Mouse (Mus musculus) left cerebral cortex, postnatal 10 days (tissue): ENCODE results near the gene D6Ertd527e. TPM values are rescaled to one million over a fixed set of nuclear protein-coding genes. Genes with fewer than 3 reads are reported as not detected.
"Not testable (repeated sequence)": the region's sequence is repeated elsewhere in the genome, so short reads cannot be mapped to it uniquely, and the experiment has no call there.

ENCODE experiments used
- DNase-seq, 2 experiments: peaks; one replicate each; pipeline ENCODE4 v3.0.0; 2021 to 2022; ENCODE audit warnings: low spot score in 2 of 2, mixed read lengths in 1 of 2; ENCODE audit errors: extremely low spot score in 1 of 2
- intact Hi-C: fragments of 180-260 bp; cut with DNase I; formaldehyde crosslinking; loops from one replicate; pipeline ENCODE4 v1.15.1; 2025
- total RNA-seq, 2 experiments: library from RNA; stranded (reverse); gene quantifications; 2 replicates each; pipeline ENCODE4 v1.2.3; 2021

The D6Ertd527e gene
- not detected for total RNA-seq

- DNase-seq, result no peak
- intact Hi-C loops, result loop anchor here (5.0 kb wide), 1 partner anchor 408 kb away; no protein-coding TSS in a partner anchor
Observed at GRCm38 (mm10) chr6:87104123-87104796, at the start of gene D6Ertd527e. Gene D6Ertd527e, plus strand, starts transcription at chr6:87104746.

DNA sequence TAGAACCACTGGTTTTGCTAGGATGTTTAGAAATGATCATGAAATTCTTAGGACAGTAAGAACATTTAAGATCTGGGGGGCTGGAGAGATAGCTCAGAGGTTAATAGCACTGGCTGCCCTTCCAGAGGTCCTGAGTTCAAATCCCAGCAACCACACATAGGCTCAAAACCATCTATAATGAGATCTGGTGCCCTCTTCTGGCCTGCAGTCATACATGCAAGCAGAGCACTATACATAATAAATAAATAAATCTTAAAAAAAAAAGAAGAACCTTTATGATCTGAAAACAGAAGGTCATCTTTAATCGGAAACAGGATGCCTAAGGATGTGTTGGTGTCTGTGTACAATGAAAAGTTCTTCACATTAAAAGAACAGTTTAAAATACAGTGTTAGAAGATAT is 44.8 kb upstream of the D6Ertd527e start:
- intact Hi-C loops, result no loop called here
- DNase-seq, result no peak

GRCm38 (mm10) chr6:87063586-87063985 is 41.0 kb upstream of the D6Ertd527e start:
- intact Hi-C loops, result no loop called here
- DNase-seq, result no peak

GRCm38 (mm10) chr6:87068209-87068608 is 36.3 kb upstream of the D6Ertd527e start:
- intact Hi-C loops, result no loop called here
- DNase-seq, result no peak

GRCm38 (mm10) chr6:87069195-87069900 is 35.2 kb upstream of the D6Ertd527e start:
- intact Hi-C loops, result no loop called here
- DNase-seq, result no peak

- intact Hi-C loops, result no loop called here
- DNase-seq, result no peak
Observed at GRCm38 (mm10) chr6:87070641-87071040, 33.9 kb upstream of the D6Ertd527e start.

DNA sequence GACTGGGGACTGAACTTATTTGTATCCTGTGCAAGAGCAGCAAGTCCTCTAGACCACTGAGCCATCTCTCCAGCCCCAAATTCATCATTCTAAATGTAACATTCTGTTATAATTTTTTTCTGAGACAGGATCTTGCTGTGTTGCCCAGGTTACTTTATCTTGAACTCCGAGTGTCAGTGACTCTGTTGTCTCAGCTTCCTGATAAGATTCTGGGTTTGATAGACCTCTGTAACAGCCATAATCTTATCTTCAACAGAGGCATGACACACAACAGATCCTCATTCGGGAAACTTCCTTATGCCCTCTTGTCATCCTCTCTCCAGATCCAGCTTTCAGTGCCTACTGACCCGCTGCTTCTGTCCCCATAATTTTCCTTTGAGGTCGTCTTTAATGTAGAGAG is 31.8 kb upstream of the D6Ertd527e start:
- intact Hi-C loops, result no loop called here
- DNase-seq, result no peak

GRCm38 (mm10) chr6:87075092-87075685 is 29.4 kb upstream of the D6Ertd527e start:
- intact Hi-C loops, result no loop called here
- no peak for DNase-seq

GRCm38 (mm10) chr6:87079457-87079856 is 25.1 kb upstream of the D6Ertd527e start:
- no peak for DNase-seq
- intact Hi-C loops, result no loop called here

DNA sequence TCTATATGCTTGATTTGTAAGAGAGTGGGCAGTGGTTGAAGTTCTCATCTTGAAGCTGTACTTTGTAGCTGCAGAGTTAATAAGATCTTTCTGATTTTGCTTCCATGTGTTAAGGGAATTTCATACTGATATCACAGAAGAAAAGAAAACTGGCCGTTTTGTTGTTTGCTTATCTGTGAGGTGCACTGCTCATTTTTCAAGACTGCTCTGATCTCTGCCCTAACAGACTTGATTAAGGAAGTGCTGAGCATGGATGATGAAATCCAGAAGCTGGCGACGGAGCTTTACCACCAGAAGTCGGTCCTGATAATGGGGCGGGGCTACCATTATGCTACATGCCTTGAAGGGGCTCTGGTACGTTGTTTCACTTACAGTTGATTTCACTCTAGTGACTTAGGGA is 19.5 kb upstream of the D6Ertd527e start:
- intact Hi-C loops, result no loop called here
- no peak for DNase-seq

DNA sequence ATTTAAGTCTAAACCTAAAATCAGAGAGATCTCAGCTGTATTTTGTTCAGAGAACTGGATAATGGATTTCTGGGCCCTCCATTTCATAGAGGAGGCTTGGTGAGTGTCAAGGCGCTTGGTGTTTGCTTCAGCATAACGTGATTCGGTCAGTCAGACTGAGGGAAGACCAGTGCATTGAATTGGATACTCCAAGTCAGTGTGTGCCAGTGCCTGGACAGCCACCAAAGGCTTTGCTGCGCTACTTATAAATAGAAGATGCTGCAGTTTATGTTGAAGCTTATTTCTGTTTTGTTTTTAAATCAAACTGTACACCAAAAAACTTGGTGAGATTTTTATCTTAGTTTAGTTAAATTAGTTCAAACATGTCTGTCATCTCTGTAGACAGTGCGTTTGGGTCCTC is 16.2 kb upstream of the D6Ertd527e start:
- intact Hi-C loops, result no loop called here
- no peak for DNase-seq

DNA sequence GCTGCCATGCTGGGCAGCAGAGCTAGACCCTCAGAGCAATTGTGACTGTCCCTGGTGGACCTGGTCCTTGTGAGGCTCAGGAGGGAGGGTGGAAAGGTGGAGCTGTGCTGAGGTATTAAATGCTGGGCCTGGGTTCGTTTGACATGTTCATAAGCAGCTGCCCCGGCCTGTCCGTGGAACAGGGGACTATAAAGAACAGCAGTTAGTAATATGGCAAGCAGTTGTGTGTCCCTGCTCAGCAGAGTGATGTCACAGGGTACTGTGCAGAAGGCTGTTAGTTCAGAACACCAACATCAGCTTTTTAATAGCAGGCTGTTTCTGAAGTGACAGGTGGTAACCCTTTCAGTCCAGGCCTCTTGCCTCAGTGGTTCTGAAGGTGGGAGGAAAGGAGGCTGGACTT is 13.7 kb upstream of the D6Ertd527e start:
- intact Hi-C loops, result no loop called here
- no peak for DNase-seq

DNA sequence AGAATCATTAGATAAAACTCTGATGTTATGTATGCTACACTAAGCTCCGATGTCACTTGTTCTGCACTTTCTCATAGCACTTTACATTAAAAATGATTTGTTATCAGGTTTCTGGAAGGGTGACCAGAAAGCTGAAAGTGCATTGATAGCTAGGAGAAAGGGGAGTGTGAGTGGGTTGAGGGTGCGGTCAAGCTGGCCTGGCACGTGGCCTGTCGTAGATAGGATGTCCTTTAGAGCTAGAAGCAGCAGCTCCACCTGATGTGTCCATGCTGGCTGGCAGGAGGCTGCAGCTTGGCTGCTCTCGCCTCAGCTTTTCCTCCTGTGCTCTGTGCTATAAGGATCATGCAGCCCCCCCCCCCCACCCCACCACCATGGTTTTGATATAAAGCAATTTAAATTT is 12.1 kb upstream of the D6Ertd527e start:
- DNase-seq, result peak in 1 of 2 experiments; percentile 18
- intact Hi-C loops, result no loop called here

DNA sequence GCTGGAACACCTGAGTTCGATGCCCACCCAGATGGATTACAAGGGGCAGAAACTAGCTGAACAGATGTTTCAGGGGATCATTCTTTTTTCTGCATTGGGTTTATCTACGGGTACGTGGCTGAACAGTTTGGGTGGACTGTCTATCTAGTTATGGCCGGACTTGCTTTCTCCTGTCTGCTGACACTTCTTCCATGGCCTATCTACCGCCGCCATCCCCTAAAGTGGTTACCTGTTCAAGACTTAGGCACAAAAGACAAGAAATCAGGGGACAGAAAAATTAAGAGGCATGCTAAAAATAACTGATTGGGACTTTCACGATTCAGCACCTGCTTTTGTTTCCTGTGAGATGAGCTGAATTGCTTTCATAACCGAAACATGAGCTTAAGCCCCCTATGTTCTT is 10.9 kb upstream of the D6Ertd527e start:
- intact Hi-C loops, DNase-seq: not testable (repeated sequence)

DNA sequence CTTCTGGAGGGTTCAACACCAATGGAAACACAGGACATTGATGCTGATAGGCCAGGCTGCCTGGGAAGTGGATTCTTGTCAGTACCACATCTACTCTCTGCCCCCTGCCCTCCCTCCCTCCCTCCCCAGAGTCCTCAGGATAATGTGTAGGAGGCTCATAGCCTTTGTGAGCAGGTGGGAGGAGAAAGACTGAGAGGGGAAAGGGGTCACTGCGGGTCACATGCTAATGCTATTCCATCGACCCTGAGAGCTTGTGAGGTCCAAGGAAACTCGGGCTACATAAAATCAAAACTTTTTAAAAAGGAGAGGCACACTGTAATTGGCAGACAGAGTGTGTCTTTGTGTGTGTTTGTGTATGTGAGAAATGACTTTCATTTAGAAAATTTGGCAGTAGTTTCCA is 5.3 kb upstream of the D6Ertd527e start:
- intact Hi-C loops, result no loop called here
- DNase-seq, result no peak

GRCm38 (mm10) chr6:87099671-87100296 is 4.8 kb upstream of the D6Ertd527e start:
- DNase-seq, result peak; percentile 40 to 41
- intact Hi-C loops, result loop anchor here (2.0 to 5.0 kb wide), 2 partner anchors 287 to 413 kb away; no protein-coding TSS in a partner anchor

GRCm38 (mm10) chr6:87100297-87101020 is 4.1 kb upstream of the D6Ertd527e start:
- intact Hi-C loops, result loop anchor here (1.0 to 5.0 kb wide), 3 partner anchors 235 to 412 kb away; partner anchors contain the start of gene Antxr1
- no peak for DNase-seq

GRCm38 (mm10) chr6:87101281-87101954 is 3.1 kb upstream of the D6Ertd527e start:
- DNase-seq, result peak; percentile 80 to 89
- intact Hi-C loops, result loop anchor here (1.0 to 5.0 kb wide), 3 partner anchors 234 to 411 kb away; partner anchors contain the start of gene Antxr1
